Mouse (Mus musculus) stomach, embryonic 15.5 days (tissue): ENCODE data around the gene Erc2. TPM values are rescaled to one million over a fixed set of nuclear protein-coding genes. Genes with fewer than 3 reads are reported as not detected.

ENCODE experiments used
- ATAC-seq: fragments of 200-750 bp; cut with Nextera tagmentation; 2 replicates; pipeline ENCODE4 v1.8.0; 2017; ENCODE audit warnings: low read depth, moderate number of reproducible peaks, moderate TSS enrichment; ENCODE audit not compliant: insufficient read depth, low FRiP score
- H3K27ac ChIP-seq: fragments of 300-500 bp; sonication (generic); 2 replicates; pipeline ENCODE4 v1.5.1; 2015; ENCODE audit warnings: mild to moderate bottlenecking, inconsistent platforms
- H3K27me3 ChIP-seq: fragments of 300-500 bp; sonication (generic); replicated peaks from 2 replicates; pipeline ENCODE4 v1.6.1; 2015; ENCODE audit warnings: inconsistent platforms
- H3K36me3 ChIP-seq: fragments of 300-500 bp; sonication (generic); 2 replicates; pipeline ENCODE4 v1.6.1; 2015; ENCODE audit warnings: inconsistent platforms
- H3K4me1 ChIP-seq: fragments of 300-500 bp; sonication (generic); 2 replicates; pipeline ENCODE4 v1.6.1; 2015; ENCODE audit warnings: inconsistent platforms
- H3K4me2 ChIP-seq: fragments of 300-500 bp; sonication (generic); 2 replicates; pipeline ENCODE4 v1.6.1; 2015; ENCODE audit warnings: mild to moderate bottlenecking, inconsistent platforms
- H3K4me3 ChIP-seq: fragments of 300-500 bp; sonication (generic); replicated peaks from 2 replicates; pipeline ENCODE4 v1.5.1; 2015; ENCODE audit warnings: inconsistent platforms
- H3K9ac ChIP-seq: fragments of 300-500 bp; sonication (generic); 2 replicates; pipeline ENCODE4 v1.6.1; 2015; ENCODE audit warnings: inconsistent platforms
- H3K9me3 ChIP-seq: fragments of 300-500 bp; sonication (generic); 2 replicates; pipeline ENCODE4 v1.6.1; 2016; ENCODE audit warnings: inconsistent platforms
- WGBS: fragments of 180-500 bp; shearing (Covaris S2); methylation state at CpG from one replicate; pipeline ENCODE4 v1.1.7; 2015; 5-methylcytosine and 5-hydroxymethylcytosine counted together
- polyA plus RNA-seq: library from polyadenylated mRNA; unstranded; fragments of >200 nt; fragmentation: Nextera tagmentation; extraction: Ambion mirVana; gene quantifications from 2 replicates; pipeline ENCODE4 v1.2.1, GENCODE M21; 2015

Gene Erc2
- polyA plus RNA-seq, 1 experiment from 2014 or later, result 4.8 TPM

DNA sequence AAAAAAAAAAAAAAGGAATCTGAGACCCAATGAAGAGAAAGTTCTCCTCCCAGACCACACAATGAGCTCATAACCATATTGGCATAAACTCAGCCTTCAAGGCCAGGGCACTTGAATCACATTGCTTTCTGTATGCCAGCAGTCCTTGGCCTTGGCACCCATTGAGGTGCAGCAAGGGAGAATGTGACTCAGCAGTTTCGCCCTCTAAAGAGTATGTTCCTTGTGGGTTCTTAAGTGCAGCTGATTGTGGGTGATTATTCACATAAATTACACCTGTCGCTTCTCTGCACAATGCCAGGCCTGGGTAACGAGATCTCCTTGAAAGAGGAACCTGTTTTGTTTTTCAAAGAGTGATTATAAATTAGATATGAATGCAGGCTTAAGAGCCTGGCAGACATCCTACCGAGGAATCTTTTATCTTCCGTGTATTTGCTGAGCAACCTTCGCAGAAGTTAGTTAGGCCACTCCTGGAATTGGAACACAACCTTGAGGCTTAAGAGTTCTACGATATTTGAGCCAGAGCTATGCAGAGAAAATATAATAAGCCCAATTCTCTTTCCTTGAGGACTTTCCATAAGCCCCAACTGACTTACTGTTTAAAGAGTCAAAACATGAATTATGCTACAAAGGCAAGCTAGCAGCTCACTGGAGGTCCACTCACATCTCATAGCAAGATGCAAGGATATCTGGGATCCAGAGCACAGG, 834.3 kb downstream of the Erc2 start:
- Histone ChIP-seq H3K27me3 (no peaks in the 10 kb centered on the region), H3K27ac (no peak overlapping the region), H3K36me3 (no peaks in the 10 kb centered on the region), H3K9ac (no peak overlapping the region), H3K4me2 (no peak overlapping the region), H3K4me1 (no peaks in the 10 kb centered on the region), H3K9me3 (no peaks in the 10 kb centered on the region), H3K4me3 (no peak overlapping the region)
- WGBS, result 63% methylated on average over 7 of the region's 7 CpGs
- no peak for ATAC-seq

DNA sequence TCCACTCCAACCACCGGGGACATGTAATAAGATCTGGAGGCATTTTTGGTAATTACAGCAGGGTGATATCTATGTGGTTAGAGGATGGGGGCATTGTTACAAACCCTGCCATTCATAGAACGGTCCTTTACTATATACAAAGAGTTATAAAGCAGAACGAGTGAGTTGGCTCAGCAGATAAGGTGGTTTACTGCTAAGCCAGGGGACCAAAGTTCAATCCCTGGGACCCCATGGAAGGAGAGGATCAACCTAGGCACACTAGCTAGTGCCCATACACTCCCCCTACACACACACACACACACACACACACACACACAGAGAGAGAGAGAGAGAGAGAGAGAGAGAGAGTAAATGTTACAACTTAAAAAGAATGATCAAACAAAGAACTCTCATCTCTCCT, 835.2 kb downstream of the Erc2 start:
- no peak for ATAC-seq
- H3K9ac ChIP-seq, result no peak overlapping the region
- H3K4me1 ChIP-seq, result no peaks in the 10 kb centered on the region
- no peaks in the 10 kb centered on the region for H3K36me3 ChIP-seq
- H3K4me3 ChIP-seq, result no peak overlapping the region
- no peak overlapping the region for H3K27ac ChIP-seq
- no peaks in the 10 kb centered on the region for H3K9me3 ChIP-seq
- no peak overlapping the region for H3K4me2 ChIP-seq
- no peaks in the 10 kb centered on the region for H3K27me3 ChIP-seq
- 58% methylated on average over 3 of the region's 3 CpGs for WGBS

DNA sequence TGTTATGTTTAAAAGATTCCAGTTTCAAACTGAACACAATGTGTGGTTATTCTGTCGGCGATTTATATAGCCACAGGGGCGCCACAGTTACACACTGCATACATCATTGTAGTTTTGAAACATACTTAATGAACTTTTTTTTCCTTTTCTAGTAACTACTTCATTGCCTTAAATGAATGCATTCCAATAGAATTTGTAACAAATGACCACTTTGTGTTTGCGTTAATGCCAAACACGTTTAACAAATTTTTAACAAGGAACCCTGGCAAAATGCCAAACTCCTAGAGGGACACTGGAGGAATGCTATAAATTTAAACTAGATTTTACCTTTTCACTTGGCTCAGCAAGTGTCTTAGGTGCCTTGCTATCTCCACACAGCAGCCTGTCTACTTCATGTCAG, 845.7 kb downstream of the Erc2 start:
- 29% methylated on average over 5 of the region's 5 CpGs for WGBS

DNA sequence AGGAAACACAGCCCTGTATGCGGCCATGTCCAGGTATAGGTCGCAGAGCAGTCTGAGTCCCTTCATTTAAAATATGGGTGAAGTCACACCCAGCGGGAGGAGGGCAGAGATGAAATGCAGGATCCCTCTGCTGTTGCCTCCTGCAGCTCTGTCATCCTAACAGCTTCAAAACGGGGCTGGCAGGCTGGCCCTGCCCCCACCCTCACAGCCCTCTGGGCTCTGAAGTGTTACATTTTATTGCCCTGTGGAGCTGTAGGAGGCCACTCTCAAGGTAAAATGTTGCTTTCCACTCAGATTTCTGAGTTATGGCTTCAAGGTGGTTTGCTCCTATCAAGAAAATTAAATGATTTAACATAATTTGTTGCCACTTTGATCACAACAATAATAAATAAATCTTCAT, 847.5 kb downstream of the Erc2 start:
- no peak overlapping the region for H3K4me2 ChIP-seq
- H3K36me3 ChIP-seq, result no peaks in the 10 kb centered on the region
- no peak for ATAC-seq
- no peaks in the 10 kb centered on the region for H3K9me3 ChIP-seq
- no peaks in the 10 kb centered on the region for H3K27me3 ChIP-seq
- 39% methylated on average over 4 of the region's 4 CpGs for WGBS
- no peak overlapping the region for H3K9ac ChIP-seq
- no peak overlapping the region for H3K27ac ChIP-seq
- H3K4me3 ChIP-seq, result no peak overlapping the region
- no peaks in the 10 kb centered on the region for H3K4me1 ChIP-seq

More for the DNA sequence above, 845.7 kb downstream of the Erc2 start:
- no peak overlapping the region for H3K4me2 ChIP-seq
- no peak overlapping the region for H3K4me3 ChIP-seq
- H3K4me1 ChIP-seq, result no peaks in the 10 kb centered on the region
- H3K9ac ChIP-seq, result no peak overlapping the region
- no peaks in the 10 kb centered on the region for H3K36me3 ChIP-seq
- no peak overlapping the region for H3K27ac ChIP-seq
- no peaks in the 10 kb centered on the region for H3K9me3 ChIP-seq
- no peaks in the 10 kb centered on the region for H3K27me3 ChIP-seq
- ATAC-seq, result no peak

DNA sequence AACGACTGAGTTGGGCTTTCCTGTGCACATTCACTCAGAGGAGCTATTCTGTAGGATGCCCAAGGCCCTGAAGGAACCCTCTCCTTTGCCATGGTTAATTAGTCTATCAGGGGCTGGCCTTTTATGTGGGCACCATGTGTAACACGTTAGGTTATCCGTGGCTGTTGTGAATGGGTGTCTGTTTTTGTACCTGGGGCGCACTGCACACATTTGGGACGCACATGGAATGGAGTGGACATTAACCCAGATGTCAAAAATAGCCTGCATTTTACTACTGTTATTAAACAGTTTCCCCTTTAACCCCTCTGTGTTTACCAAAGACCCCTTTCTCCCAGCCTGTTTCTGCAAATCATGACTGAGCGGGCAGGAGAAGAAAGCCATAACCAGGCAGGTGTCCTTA, 848.0 kb downstream of the Erc2 start:
- Histone ChIP-seq H3K27me3 (no peaks in the 10 kb centered on the region), H3K4me1 (no peaks in the 10 kb centered on the region), H3K27ac (no peak overlapping the region), H3K4me3 (no peak overlapping the region), H3K4me2 (no peak overlapping the region), H3K9ac (no peak overlapping the region), H3K36me3 (no peaks in the 10 kb centered on the region), H3K9me3 (no peaks in the 10 kb centered on the region)
- no peak for ATAC-seq
- WGBS, result 66% methylated on average over 6 of the region's 6 CpGs

DNA sequence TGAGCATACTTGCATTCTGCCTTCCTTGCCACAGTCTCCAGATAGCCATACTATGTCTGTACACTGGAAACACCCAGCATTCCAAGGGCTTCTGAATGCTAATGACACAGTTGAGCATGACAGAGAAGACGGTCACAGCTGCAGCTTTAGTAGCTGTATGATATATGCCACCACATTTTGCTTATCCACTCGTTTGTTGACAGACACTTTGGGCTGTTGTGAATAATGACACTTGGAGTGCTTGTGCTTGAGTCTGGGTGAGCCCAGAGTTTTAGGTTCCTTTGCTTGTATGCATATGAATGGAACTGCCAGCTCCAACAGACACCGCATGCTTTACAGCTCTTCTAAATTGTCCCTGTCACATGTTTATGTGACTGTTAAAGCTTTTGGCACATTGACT, 852.8 kb downstream of the Erc2 start:
- no peak for ATAC-seq
- Histone ChIP-seq H3K9ac (no peak overlapping the region), H3K4me2 (no peak overlapping the region), H3K9me3 (no peaks in the 10 kb centered on the region), H3K27ac (no peak overlapping the region), H3K4me3 (no peak overlapping the region), H3K36me3 (no peaks in the 10 kb centered on the region), H3K4me1 (no peaks in the 10 kb centered on the region), H3K27me3 (no peaks in the 10 kb centered on the region)
- 43% methylated on average over 3 of the region's 3 CpGs for WGBS

DNA sequence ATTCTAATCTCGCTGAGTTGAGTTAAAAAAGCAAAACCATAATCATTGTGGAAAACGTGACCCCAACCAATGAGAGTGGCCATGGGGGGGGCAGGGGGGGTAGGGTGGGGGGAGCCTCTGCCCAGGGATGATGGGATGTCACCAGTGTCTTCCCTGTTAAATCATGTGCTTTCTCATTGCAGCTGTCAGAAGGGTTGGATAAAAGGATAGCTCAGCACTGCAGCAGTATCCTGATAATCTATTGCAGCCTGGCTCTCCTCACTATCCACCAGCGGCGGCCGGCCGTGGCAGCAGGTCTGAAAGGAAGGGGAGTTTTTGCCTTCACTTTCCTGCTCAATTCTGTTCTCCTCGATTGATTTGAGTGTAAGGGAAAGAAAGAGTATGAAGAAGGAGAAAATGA, 853.2 kb downstream of the Erc2 start:
- Histone ChIP-seq H3K36me3 (no peaks in the 10 kb centered on the region), H3K27ac (no peak overlapping the region), H3K9me3 (no peaks in the 10 kb centered on the region), H3K27me3 (no peaks in the 10 kb centered on the region), H3K4me1 (no peaks in the 10 kb centered on the region), H3K4me2 (no peak overlapping the region), H3K4me3 (no peak overlapping the region), H3K9ac (no peak overlapping the region)
- 37% methylated on average over 7 of the region's 7 CpGs for WGBS
- ATAC-seq, result no peak

DNA sequence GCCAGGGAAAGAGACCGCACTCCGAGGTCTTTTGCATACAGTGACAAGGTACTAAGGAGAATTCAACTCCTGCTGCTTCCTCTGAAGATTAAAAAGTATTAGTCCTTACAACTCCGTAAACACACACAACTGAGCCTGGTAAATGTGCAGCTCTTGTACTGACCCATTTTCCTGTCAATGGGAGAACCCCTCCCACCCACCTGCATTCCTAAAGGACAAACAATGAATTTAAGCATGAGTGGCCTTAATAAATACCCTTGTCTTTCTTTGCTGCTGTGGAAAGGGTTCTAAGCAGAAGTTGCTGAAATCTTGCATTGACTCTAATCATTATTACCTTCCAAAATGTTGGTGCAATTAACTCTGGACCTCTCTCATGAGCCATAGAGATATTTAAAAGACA, 854.5 kb downstream of the Erc2 start:
- H3K9me3 ChIP-seq, result no peaks in the 10 kb centered on the region
- ATAC-seq, result no peak
- H3K27ac ChIP-seq, result no peak overlapping the region
- H3K27me3 ChIP-seq, result no peaks in the 10 kb centered on the region
- H3K4me2 ChIP-seq, result no peak overlapping the region
- no peak overlapping the region for H3K9ac ChIP-seq
- H3K36me3 ChIP-seq, result no peaks in the 10 kb centered on the region
- no peaks in the 10 kb centered on the region for H3K4me1 ChIP-seq
- WGBS, result 64% methylated on average over 3 of the region's 3 CpGs
- H3K4me3 ChIP-seq, result no peak overlapping the region

DNA sequence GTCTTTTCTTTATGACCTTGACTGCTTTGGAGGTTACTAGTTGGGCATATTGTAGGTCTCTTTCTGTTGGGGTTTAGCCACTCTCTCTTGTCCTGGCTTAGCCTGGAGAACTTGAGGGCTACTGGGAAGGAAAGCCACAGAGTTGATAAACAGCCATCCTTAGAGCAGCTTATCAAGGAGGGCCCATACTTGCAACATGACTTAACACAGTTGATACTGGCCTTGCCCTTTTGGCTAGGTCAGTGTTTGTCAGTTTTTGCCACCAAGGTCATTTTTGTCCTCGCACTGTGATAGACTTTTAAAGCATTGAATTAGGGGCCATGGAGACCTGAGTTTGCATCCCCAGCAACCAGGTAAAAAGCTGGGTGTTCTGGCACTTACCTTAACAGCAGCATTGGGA, 858.6 kb downstream of the Erc2 start:
- H3K27me3 ChIP-seq, result no peaks in the 10 kb centered on the region
- no peak overlapping the region for H3K27ac ChIP-seq
- no peaks in the 10 kb centered on the region for H3K36me3 ChIP-seq
- no peaks in the 10 kb centered on the region for H3K4me1 ChIP-seq
- no peak for ATAC-seq
- H3K4me3 ChIP-seq, result no peak overlapping the region
- H3K4me2 ChIP-seq, result no peak overlapping the region
- WGBS, result 69% methylated on average over 1 of the region's 1 CpGs
- H3K9ac ChIP-seq, result no peak overlapping the region
- H3K9me3 ChIP-seq, result no peaks in the 10 kb centered on the region

DNA sequence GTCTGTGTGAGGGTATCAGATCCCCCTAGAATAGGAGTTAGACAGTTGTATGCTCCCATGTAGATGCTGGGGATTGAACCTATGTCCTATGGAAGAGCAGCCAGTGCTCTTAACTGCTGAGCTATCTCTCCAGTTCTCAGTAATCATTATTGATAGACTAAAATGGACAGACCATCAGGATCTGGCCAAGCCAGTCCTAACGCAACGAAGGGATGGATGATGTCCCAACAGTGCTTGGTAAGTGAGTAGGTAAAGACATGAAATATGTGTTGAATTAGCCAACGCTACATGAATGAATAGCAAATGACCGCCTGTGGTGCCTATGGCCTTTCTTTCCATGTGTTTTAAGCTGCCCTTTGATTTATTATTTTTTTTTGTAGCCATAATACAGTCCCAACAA, 871.6 kb downstream of the Erc2 start:
- 77% methylated on average over 4 of the region's 4 CpGs for WGBS
- H3K27me3 ChIP-seq, result no peaks in the 10 kb centered on the region; the same call in 1 of the 2 replicates
- H3K36me3 ChIP-seq, result no peaks in the 10 kb centered on the region
- no peaks in the 10 kb centered on the region for H3K4me1 ChIP-seq
- no peak for ATAC-seq
- H3K4me2 ChIP-seq, result no peak overlapping the region
- no peak overlapping the region for H3K4me3 ChIP-seq
- H3K9ac ChIP-seq, result no peak overlapping the region
- no peaks in the 10 kb centered on the region for H3K9me3 ChIP-seq
- no peak overlapping the region for H3K27ac ChIP-seq

DNA sequence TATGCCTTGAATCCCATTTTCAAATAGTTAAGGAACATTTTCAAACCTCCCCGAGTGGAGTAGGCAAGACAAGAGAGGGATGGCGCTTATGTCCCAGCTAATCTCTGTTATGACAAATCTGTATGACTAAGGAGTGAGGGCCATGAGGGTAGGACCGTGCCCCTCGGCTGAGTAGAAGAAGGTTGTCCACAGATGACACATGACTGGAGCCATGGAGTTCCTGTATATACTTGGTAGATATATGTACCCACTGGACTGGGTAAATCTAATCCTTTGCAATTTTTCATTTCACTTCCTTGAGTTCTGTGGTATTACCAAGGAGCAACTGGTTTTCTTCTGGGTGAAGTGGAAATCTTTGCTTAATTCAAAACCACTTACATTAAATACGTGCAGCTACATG, 872.0 kb downstream of the Erc2 start:
- no peaks in the 10 kb centered on the region; the same call in 1 of the 2 replicates for H3K27me3 ChIP-seq
- no peak overlapping the region for H3K9ac ChIP-seq
- H3K27ac ChIP-seq, result no peak overlapping the region
- no peak overlapping the region for H3K4me2 ChIP-seq
- H3K4me3 ChIP-seq, result no peak overlapping the region
- H3K4me1 ChIP-seq, result no peaks in the 10 kb centered on the region
- WGBS, result 62% methylated on average over 5 of the region's 5 CpGs
- no peaks in the 10 kb centered on the region for H3K9me3 ChIP-seq
- H3K36me3 ChIP-seq, result no peaks in the 10 kb centered on the region
- peak; percentile 65; the same call in 1 of the 2 replicates for ATAC-seq

DNA sequence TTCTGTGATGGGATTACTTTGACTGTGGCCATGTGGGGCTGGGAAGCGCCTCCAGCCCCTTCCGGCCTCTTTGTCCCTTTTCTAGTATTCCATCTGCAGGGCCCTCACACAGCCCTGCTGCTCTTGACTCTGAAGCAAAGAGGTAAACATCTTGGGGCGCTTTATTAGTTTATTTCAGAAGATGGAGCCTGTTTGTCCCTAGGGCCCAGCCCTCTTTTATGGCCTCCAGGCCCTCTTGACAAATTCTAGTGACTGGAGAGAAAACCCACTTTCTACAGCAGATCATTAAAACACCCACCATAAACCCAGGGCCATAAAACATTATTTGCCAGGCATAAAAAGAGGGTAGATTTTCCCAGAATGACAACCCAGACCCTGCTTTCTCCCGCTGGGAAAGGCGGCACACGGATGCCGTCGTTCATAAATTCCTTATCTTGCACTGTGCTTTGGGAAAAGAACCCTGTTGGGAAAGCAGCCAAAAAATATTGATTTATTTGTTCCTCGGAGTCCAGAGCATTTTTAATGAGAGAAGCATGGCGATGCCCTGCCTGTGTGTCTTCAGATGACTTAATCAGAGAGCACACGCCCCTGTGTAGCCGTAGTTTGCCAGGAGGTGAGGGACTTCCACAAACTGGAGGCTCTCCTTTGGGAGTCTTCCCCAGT, 879.1 kb downstream of the Erc2 start:
- Histone ChIP-seq H3K4me1 (no peaks in the 10 kb centered on the region), H3K4me2 (no peak overlapping the region), H3K27me3 (peaks cover 8% of the 10 kb centered on the region), H3K9ac (no peak overlapping the region), H3K4me3 (no peak overlapping the region), H3K9me3 (no peaks in the 10 kb centered on the region), H3K36me3 (no peaks in the 10 kb centered on the region), H3K27ac (no peak overlapping the region)
- 44% methylated on average over 12 of the region's 12 CpGs for WGBS
- ATAC-seq, result no peak
